Mouse (Mus musculus) skeletal muscle tissue, adult 2 months (tissue): ENCODE measurements around the gene Lsm14a.
A peak's percentile ranks its signal among the peaks of the same experiment; 100 is the strongest.

ENCODE experiments used
- DNase-seq: peaks from one replicate; pipeline ENCODE4 v3.0.0-alpha.2; 2012; ENCODE audit warnings: low read depth, low spot score

The Lsm14a gene

DNA sequence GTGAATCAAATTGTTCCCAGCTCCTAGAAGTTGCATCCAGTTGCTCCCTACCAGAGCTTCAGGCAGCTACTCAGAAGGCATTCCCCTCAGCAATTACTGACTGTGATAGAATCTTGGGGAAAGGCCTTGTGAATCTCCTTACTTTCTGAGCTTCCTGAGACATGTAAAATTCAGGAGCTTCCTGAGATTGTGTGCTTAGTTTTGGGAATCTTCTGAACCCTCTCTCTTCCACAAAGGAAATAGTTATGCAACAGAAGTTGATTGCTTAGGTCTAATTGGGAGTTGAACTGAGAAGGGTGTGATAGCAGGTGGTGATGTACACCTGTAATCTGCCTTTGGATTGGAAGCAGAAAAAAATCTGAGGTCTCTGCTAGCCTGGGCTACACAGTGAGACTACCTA, at the start of gene Lsm14a:
Gene Lsm14a (minus strand): TSS at position 101 of the 400 bp plus-strand sequence.
- DNase-seq = no peak

DNA sequence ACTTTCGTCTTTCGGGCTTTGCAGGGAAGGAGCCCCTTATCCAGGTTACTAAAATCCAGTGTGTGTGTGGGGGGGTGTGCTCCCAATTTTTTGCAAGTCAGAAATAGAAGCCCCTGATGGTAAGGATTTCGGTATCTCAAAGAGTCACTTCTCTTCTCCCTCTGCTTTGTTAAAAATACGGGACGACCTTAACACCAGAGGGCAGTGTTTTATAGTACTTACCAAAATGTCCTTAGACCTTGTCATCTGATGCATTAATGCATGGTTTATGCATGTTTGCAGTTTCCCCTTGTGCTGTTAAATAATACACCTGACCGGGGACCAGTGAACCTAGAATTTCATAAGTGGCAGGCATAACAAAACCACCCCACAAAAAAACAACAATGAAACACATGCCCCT, 45.8 kb upstream of the Lsm14a start:
- no peak for DNase-seq

DNA sequence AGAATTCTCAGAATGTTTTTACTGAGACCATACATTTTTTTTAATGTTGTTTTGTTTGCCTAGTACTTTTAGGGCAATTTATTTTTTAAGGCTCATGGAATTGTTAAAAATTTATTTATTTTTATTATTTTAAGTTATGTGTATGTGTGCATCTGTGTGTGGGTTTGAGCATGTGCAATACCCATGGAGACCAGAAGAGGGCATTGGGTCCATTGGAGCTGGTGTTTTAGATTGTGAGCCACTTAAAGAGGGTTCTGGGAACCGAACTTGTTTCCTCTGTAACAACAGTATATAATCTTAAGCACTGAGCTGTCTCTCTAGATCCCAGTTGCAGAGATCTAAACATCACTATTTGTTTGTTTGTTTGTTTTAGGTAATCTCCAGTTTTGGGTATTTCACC, 40.5 kb upstream of the Lsm14a start:
- DNase-seq = no peak

GRCm38 (mm10) chr7:34421201-34421600, 28.1 kb upstream of the Lsm14a start:
- DNase-seq = no peak

GRCm38 (mm10) chr7:34407492-34407891, 14.4 kb upstream of the Lsm14a start:
- DNase-seq = peak; percentile 62

GRCm38 (mm10) chr7:34403876-34404275, 10.8 kb upstream of the Lsm14a start:
- no peak for DNase-seq

DNA sequence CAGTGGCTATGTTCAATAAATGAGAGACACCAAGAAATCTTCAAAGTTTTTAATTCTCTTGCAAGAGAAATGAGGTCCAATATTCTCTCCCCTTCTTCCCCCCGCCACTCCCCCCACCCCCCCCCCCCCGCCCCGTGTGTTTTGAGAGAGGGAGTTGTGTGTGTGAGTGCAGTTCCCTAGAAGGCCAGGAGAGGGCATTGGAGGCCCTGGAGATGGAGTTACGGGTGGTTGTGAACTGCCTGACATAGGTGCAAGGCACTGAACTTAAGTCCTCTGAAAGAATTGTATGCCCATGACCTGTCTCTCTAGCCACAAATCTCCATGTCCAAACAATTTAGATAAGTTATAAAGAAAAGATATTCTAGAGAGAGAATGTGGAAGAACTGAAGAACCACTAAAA, 7.0 kb upstream of the Lsm14a start:
- no peak for DNase-seq

DNA sequence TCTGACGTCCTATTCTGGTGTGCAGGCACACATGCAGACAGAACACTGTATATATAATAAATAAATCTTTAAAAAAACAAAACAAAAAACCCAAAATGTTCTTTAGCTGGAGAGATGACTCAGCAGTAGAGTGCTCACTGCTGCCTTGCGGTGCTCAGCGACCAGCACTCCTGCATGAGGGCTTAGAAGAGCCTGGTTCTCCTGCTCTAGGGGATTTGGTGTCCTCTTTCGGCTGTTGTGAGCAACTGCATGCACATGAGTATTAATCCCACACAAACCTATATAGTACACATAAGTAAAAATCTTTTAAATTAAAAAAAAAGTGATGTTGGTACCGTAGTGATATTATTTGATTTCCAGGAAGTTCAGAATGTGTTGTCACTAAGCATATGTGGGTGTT, 5.7 kb upstream of the Lsm14a start:
- no peak for DNase-seq

DNA sequence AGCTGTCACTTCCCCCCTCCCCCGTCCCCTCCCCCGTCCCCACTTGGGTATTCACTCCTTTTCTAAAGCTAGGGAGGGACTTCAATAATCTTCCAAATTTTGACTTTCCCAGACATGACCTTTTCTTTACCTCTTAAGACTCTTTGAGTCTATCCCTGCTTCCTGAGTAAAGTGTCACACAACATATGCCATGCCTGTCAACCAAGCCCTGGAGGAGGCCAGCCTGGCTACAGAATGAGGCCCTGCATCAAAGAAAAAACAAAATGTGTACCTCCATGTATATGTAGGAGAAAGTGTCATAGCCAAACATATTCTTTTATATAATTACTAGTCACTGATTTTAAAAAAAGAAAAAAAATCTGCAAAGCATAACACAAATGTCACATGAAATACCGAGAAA, 3.7 kb upstream of the Lsm14a start:
- DNase-seq = no peak

DNA sequence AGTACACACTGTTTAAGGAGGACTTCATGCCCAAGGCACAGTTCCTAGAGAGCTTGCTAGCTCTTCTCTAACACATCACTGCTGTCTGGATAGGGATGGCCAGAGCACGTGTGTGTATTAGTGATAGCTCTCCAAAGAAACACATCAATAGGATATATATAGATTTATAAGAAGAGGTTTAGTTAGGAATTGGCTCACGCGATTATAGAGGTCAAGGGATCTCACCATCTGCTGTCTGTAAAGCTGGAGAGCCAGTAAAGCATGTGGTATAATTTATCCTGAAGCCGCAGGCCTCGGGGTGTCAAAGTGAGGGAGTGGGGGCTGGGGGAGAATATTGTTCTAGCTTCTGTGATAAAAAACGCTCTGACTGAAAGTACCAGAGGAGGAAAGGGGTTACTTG, 2.6 kb upstream of the Lsm14a start:
- no peak for DNase-seq

GRCm38 (mm10) chr7:34394636-34395035, 1.5 kb upstream of the Lsm14a start:
- no peak for DNase-seq

DNA sequence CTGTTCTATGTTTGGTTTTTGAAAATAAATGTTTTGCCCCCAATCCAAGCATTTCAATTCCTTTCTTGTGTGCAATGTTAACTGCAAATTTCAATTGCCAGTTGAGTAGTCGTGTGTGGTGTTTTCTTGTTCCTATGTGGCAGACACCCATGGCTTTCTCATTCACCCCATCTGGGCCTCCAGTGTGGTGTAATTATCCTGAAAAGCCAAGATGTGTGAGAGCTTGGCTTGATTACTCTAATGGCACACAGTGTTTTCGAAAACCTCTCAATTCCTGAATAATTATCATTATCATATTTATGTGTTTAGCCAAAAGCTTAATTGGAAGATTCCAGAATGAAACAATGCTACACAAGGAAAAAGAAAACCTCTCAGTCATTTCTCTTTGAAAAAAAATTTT, 976 bp upstream of the Lsm14a start:
- no peak for DNase-seq

DNA sequence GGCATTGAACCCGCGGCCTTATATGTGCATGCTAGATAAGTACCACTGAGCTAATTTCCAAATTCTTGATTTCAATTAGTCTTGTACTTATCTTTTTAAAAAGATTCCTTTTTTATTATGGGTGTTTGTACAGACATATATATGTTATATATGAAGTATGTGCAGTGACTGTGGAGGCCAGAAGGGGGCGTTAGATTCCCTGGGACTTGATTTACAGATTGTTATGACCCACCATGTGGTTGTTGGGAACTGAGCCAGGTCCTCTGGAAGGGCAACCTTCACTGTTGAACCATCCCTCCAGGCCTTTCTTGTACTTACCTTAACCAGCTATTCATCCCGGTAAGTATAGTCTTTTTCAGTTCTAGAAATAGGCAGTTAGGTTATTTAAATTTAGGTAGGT, 780 bp downstream of the Lsm14a start:
- no peak for DNase-seq

GRCm38 (mm10) chr7:34391711-34392110, 1.4 kb downstream of the Lsm14a start:
- DNase-seq = no peak

- DNase-seq = peak; percentile 45
Measured at GRCm38 (mm10) chr7:34390834-34391155, 2.3 kb downstream of the Lsm14a start.

DNA sequence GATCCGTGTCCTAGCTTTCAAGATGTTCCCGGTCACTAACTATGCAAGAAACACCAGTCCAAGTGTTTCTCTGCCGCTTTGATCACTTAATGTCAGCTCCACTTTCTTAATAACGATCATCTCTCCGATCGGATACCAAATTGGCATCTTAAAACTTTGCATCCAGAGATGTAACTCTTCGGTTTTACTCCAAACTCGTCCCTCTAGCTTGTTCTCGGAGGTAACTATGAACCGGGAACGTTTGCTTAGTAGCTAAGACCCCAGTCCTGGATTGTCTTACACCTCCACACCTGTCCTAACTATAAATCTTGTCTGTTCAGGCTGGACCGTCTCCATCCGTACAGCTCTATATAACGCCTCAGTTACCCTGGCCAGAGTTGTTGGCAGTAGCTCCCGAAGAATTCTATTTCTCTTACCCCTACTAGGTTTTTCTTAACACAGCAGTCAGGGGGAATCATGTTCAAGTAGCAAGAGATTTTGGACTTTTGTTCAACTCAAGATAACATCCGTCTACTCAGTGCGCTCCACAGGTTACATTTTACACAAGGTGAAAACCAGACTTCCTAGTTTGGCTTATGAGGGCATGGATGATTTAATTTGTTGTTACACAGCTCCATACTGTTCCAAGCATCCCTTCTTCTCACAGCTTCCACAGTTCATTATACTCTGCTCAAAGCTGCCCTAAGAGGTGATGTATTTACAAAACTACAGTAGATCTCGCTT, 2.8 kb downstream of the Lsm14a start:
- DNase-seq = peak; percentile 87

DNA sequence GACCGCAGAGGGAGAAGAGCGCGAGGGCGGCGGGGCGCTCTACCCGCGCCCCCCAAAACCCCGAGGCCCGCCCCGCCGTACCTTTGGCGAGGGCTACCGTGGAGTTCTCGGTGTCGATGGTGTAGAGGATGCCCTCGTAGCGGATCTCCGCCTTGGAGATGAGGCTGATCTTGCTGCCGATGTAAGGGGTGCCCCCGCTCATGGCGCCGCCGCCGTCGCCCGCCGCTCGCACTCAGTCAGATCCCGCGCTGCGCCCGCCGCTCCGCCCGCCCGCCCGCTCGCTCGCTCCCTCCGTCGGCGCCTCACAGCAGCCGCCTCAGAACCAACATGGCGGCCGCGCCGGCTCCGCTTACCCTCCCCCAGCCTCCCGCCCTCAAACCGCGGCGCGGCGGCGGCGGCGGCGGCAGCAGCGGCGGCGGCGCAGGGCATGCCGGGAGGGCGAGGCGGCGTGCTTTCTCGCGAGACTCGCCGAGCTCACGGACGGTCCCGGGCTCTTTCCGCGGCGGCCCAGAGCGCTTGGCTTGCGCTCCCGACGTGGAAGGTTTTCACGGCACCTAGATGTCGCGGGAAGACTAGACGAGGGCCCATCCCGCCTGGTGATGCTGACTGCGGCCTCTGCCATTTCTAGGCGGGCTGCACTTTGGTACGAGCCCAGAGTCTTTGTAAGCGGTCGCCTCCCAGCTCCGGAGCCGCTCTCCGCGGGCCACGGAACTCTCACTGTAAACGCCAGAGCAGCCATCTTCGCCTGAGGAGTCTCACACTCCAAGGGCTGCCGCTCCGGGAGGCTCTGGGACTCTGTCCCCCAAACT, 3.6 kb downstream of the Lsm14a start:
- DNase-seq = peak; percentile 94

DNA sequence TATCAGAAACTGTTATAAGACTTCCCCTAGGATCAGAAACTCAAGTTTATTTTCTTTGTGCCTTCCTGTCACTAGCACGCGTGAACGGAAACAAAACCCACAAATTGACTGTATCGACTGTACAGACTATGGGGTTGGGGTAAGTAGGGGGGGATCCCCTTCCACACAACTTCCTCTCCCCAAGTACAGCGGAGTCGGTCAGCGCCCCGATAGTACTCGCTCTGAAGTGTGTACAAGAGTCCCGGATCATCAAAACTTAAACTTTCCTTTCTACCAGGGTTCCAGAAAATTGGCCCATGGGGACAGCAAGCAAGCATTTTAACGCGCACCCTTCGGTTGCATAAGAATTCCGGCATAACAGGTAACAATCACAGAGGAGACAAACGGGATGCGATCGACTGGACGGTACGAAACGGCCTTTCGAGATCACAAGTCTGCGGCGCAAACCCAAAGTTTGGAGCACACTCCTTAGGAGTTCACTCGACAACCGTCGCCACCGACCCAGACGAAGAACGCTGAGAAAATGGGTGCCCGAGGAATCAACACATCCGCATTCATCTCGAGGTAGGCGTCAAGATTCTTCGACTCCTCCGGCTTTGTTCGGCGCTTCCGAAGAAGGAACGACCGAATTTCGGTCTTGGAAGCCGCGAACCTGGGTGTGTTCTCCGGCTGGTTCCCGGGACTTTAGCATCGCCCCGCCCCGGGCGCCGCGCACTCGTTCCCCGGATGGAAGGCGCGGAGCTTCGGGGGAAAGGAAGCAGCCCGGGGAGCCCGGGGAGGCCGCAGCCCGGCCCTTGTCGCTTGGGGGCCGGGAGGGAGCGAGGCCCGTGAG, 4.5 kb downstream of the Lsm14a start:
- DNase-seq = peak; percentile 30

DNA sequence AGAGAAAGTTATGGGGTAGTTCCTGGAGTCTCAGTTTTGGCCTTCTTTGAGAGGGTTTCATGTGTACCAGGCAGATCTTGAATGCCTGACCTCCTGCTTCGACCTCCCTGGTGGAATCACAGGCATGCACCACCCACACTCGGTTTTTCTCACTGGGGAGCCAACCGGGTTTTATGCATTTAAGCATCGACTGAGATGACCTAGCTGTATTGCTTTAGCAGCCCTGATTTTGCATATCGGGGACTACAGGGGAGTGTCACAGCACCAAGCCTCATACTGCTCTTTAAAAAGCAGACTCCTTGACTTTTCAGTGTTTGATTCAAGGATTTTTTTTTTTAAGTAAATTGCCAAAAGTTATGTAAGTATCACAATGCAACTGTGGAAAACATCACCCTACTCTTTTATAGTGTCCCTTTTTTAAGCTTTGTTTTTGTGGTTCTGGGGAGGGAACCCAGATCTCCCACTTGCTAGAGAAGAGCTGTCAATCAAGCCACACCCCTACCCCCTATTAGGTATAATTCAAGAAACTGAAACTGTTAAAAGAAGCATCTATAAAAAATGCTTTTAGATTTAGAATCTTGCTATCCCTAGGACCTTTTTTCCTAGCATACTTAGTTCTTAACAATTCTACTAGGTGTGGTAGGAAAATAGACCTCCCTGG, 5.2 kb downstream of the Lsm14a start:
- DNase-seq = no peak

DNA sequence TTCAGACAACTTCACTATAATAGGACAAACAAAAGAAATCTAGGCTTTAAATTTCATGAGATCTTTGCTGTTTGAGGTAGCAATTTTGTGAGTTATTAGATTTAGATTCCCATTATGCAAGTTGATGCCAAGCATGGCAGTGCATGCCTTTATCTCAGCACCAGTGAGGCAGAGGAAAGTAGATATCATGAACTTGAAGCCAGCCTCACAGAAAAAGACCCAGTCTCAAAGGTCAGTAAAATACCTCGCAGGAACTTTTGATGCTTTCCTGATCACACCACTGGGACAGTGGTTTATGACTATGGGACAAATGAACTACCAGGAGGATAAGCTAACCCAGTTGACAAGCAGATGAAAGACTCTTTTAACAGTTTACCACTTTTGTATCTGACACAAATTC, 10.3 kb downstream of the Lsm14a start:
- no peak for DNase-seq

GRCm38 (mm10) chr7:34381733-34382132, 11.4 kb downstream of the Lsm14a start:
- no peak for DNase-seq

- no peak for DNase-seq
Measured at GRCm38 (mm10) chr7:34380311-34380710, 12.8 kb downstream of the Lsm14a start.
